Mouse (Mus musculus): Measurements from ENCODE around the gene Fgf8. TPM values are rescaled to one million over a fixed set of nuclear protein-coding genes. Genes with fewer than 3 reads are reported as not detected.

The Fgf8 gene
- polyA plus RNA-seq, 1 experiment from 2014 or later = not detected

DNA sequence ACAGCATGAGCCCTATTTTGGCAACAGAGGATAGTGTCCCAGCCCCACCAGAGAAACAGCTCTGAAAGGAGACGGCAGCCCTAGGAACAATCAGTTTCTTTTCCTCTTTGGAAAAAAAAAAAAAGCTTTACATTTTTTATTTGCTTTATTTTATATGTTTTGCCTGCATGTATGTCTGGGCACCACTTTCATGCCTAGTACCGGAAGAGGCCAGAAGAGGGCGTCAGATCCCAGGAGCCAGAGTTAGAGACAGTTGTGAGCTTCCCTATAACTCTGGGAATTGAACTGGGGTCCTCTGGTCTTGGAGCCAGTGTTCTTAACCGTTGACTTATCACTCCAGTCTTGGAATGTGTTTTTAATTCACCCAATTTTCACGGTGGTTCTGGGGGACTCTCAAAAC lies 20.5 kb downstream of the Fgf8 start:
- Histone ChIP-seq H3K4me3 (ENCODE audit: low read depth, low read length) (no peak overlapping the region), H3K4me2 (replicated peaks; ENCODE audit: low read depth, low read length) (no peak overlapping the region), H3K9me3 (ENCODE audit: low read length) (no peaks in the 10 kb centered on the region), H3K9ac (replicated peaks; ENCODE audit: low read depth) (no peak overlapping the region), H3K27ac (ENCODE audit: low read length) (no peak overlapping the region), H3K4me1 (ENCODE audit: insufficient read depth, low read depth, low read length) (no peaks in the 10 kb centered on the region), H3K27me3 (replicated peaks; ENCODE audit: insufficient read depth, low read length) (no peaks in the 10 kb centered on the region), H3K36me3 (ENCODE audit: insufficient read depth, low read length) (no peaks in the 10 kb centered on the region)
- no peak for TF ChIP-seq EP300 (IDR thresholded peaks at IDR 0.05)
- peak; percentile 28; the same call in 1 of the 2 replicates for TF ChIP-seq CTCF (IDR thresholded peaks at IDR 0.05)
- 69% methylated on average over 5 of the region's 5 CpGs for WGBS
- DNase-seq (ENCODE audit: low spot score) (no peak), ATAC-seq (no peak)

DNA sequence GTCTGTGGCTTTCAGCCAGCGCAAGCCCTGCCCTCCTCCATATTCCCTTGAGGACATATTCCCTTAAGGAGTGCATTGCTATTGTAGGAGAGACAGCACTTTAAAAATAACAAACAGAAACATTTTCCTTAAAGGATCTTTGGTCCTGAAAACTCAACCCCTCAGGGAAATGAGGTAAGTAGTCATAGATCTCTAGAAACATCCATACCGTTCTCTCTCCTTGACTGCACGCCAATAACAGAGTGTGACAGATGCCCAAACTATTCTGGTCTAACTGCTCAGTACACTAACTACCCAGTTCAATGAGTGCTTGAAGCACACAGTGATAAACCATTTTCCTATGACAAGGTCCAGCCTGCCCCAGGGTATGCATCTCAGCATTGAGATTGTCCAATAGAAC lies 24.4 kb downstream of the Fgf8 start:
- Histone ChIP-seq H3K9me3 (ENCODE audit: low read length) (no peaks in the 10 kb centered on the region), H3K9ac (replicated peaks; ENCODE audit: low read depth) (no peak overlapping the region), H3K27ac (ENCODE audit: low read length) (no peak overlapping the region), H3K27me3 (replicated peaks; ENCODE audit: insufficient read depth, low read length) (no peaks in the 10 kb centered on the region), H3K4me2 (replicated peaks; ENCODE audit: low read depth, low read length) (peak overlapping the region; percentile 33; the same call in 1 of the 2 replicates), H3K4me1 (ENCODE audit: insufficient read depth, low read depth, low read length) (no peaks in the 10 kb centered on the region), H3K4me3 (ENCODE audit: low read depth, low read length) (no peak overlapping the region), H3K36me3 (ENCODE audit: insufficient read depth, low read length) (no peaks in the 10 kb centered on the region)
- WGBS = 64% methylated on average over 3 of the region's 3 CpGs
- DNase-seq (ENCODE audit: low spot score) (no peak), ATAC-seq (no peak)
- TF ChIP-seq CTCF (IDR thresholded peaks at IDR 0.05) (no peak), EP300 (IDR thresholded peaks at IDR 0.05) (no peak)

- Histone ChIP-seq H3K36me3 (ENCODE audit: insufficient read depth, low read length) (no peaks in the 10 kb centered on the region), H3K27me3 (replicated peaks; ENCODE audit: insufficient read depth, low read length) (no peaks in the 10 kb centered on the region), H3K4me3 (ENCODE audit: low read depth, low read length) (no peak overlapping the region), H3K4me2 (replicated peaks; ENCODE audit: low read depth, low read length) (peak overlapping the region; percentile 33; the same call in 1 of the 2 replicates), H3K4me1 (ENCODE audit: insufficient read depth, low read depth, low read length) (no peaks in the 10 kb centered on the region), H3K9me3 (ENCODE audit: low read length) (no peaks in the 10 kb centered on the region), H3K27ac (ENCODE audit: low read length) (no peak overlapping the region), H3K9ac (replicated peaks; ENCODE audit: low read depth) (0 out of 2 replicates have a peak overlapping the region, but pooled peaks have one; percentile 19)
- 15% methylated on average over 16 of the region's 16 CpGs for WGBS
- peak; percentile 40 for ATAC-seq
- TF ChIP-seq CTCF (IDR thresholded peaks at IDR 0.05) = peak; percentile 68
- TF ChIP-seq EP300 (IDR thresholded peaks at IDR 0.05) = no peak
- peak; percentile 61 for DNase-seq (ENCODE audit: low spot score)
These were observed 25.1 kb downstream of the Fgf8 start for GRCm38 (mm10) chr19:45717493-45718220.

GRCm38 (mm10) chr19:45708704-45709103 lies 34.0 kb downstream of the Fgf8 start:
- TF ChIP-seq CTCF (IDR thresholded peaks at IDR 0.05) (no peak), EP300 (IDR thresholded peaks at IDR 0.05) (no peak; the same call in 1 of the 2 replicates)
- Histone ChIP-seq H3K9me3 (ENCODE audit: low read length) (no peaks in the 10 kb centered on the region), H3K9ac (replicated peaks; ENCODE audit: low read depth) (no peak overlapping the region), H3K4me3 (ENCODE audit: low read depth, low read length) (no peak overlapping the region), H3K4me2 (replicated peaks; ENCODE audit: low read depth, low read length) (no peak overlapping the region), H3K4me1 (ENCODE audit: insufficient read depth, low read depth, low read length) (no peaks in the 10 kb centered on the region), H3K36me3 (ENCODE audit: insufficient read depth, low read length) (no peaks in the 10 kb centered on the region), H3K27me3 (replicated peaks; ENCODE audit: insufficient read depth, low read length) (no peaks in the 10 kb centered on the region), H3K27ac (ENCODE audit: low read length) (peak overlapping the region; percentile 27; the same call in 1 of the 2 replicates)
- peak; percentile 80 for DNase-seq (ENCODE audit: low spot score)
- 38% methylated on average over 3 of the region's 3 CpGs for WGBS
- ATAC-seq = peak; percentile 99

DNA sequence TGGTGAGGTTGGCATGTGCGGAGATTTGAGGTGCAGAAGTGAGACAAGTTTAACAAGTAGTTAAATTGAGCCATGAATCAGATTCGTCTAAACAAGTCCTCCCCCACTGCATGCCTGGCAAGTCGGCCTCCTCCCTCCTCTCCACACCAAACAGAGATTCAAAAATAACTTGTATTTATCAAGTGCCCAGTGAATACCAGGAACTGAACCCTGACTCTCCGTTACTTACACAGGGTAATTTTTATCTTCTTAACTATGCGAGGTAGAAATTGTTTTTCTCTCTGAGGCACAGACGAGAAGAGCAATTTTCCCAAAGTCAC lies 46.5 kb downstream of the Fgf8 start:
- DNase-seq (ENCODE audit: low spot score) = no peak
- H3K4me2 ChIP-seq (replicated peaks; ENCODE audit: low read depth, low read length) = no peak overlapping the region
- no peak for TF ChIP-seq EP300 (IDR thresholded peaks at IDR 0.05)
- no peak for TF ChIP-seq CTCF (IDR thresholded peaks at IDR 0.05)
- H3K4me1 ChIP-seq (ENCODE audit: insufficient read depth, low read depth, low read length) = no peaks in the 10 kb centered on the region
- no peak for ATAC-seq
- no peaks in the 10 kb centered on the region for H3K36me3 ChIP-seq (ENCODE audit: insufficient read depth, low read length)
- H3K9me3 ChIP-seq (ENCODE audit: low read length) = no peaks in the 10 kb centered on the region
- H3K27ac ChIP-seq (ENCODE audit: low read length) = no peak overlapping the region
- 0 out of 2 replicates have a peak, but pooled peaks cover 3% of the 10 kb centered on the region for H3K27me3 ChIP-seq (replicated peaks; ENCODE audit: insufficient read depth, low read length)
- H3K4me3 ChIP-seq (ENCODE audit: low read depth, low read length) = no peak overlapping the region
- WGBS = 21% methylated on average over 6 of the region's 6 CpGs
- no peak overlapping the region for H3K9ac ChIP-seq (replicated peaks; ENCODE audit: low read depth)

DNA sequence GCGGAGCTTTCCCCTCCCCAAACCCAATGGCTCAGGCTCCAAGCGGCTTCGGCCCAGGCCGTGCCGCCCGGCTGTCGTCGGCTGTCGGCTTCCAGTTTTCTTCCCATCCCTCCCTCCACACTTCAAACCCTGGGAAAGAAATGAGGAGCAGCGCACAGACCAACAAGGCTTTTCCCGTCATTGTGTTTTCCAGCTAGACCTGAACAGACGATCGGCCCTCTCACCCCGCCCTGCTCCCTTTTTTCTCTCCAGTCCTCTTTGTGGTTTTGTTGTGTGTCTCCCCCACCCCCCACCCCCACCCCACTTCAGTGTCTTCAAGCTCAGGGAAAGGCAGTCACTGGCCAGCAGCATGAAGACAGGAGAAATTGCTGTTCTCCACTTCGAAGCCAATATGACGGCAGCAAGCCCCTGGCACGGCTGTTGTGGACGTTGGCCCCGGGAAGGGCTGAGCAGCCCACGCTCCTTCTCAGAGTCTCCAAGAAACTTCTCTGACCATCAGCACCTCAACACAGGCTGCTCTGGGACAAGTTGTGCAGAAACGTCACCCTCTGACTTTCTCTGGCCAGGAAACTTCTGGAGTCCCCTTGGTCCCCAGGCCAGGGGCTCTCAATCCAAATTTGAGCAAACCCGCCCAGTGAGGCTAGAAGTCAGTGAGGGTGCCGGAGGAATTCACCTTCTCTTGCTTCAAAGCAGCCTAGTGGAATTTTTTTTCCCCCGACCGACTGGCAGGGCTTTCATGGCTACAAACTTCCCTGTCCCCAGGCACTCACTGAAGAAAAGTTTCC lies 47.0 kb downstream of the Fgf8 start:
- Histone ChIP-seq H3K27ac (ENCODE audit: low read length) (no peak overlapping the region), H3K9ac (replicated peaks; ENCODE audit: low read depth) (no peak overlapping the region), H3K4me2 (replicated peaks; ENCODE audit: low read depth, low read length) (0 out of 2 replicates have a peak overlapping the region, but pooled peaks have one; percentile 14), H3K36me3 (ENCODE audit: insufficient read depth, low read length) (no peaks in the 10 kb centered on the region), H3K27me3 (replicated peaks; ENCODE audit: insufficient read depth, low read length) (0 out of 2 replicates have a peak, but pooled peaks cover 3% of the 10 kb centered on the region), H3K4me1 (ENCODE audit: insufficient read depth, low read depth, low read length) (no peaks in the 10 kb centered on the region), H3K4me3 (ENCODE audit: low read depth, low read length) (no peak overlapping the region), H3K9me3 (ENCODE audit: low read length) (no peaks in the 10 kb centered on the region)
- 32% methylated on average over 25 of the region's 25 CpGs for WGBS
- TF ChIP-seq EP300 (IDR thresholded peaks at IDR 0.05) = no peak
- TF ChIP-seq CTCF (IDR thresholded peaks at IDR 0.05) = no peak
- 0 out of 2 replicates have a peak, but pooled peaks have one; percentile 9 for ATAC-seq
- no peak for DNase-seq (ENCODE audit: low spot score)
